Mouse (Mus musculus): ENCODE data around the gene Agpat4.

DNA sequence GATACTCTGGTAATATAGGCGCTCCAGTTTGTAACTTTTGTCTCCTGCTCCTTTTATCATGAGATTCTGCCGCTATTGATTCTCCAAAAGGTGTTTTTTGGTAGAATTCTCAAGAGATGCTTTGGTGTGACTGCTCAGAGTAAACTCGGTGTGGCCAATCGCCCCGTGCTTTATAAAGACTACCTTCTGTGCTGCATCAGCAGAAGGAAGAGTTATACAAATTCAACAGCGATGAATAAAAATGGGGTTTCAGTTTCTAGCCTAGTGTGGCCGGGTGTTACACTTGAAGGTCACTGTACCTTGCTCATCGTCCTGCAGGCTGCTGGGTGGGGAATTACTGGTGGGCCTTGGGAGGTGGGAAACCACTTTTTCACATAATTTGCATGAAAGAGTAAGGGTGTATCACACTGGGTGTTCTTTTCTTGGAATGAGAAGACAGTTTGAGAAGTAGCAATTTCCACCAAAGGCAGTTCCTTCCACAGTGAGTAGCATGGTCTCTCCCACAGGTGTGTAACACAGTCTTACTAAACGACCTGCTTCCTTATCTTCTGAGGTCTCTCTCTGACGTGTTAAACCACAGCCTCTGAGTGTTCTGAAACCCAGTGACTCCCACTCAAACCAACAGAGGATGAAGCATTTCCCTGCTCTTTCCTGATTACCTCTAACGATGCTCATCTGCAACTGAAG lies 46.6 kb downstream of the Agpat4 start:
- TF ChIP-seq EP300 (IDR thresholded peaks at IDR 0.05): no peak
- TF ChIP-seq CTCF (IDR thresholded peaks at IDR 0.05): no peak

All from lung, postnatal 0 days (tissue).